Mouse (Mus musculus) cortical plate, adult 2 months (tissue): ENCODE results near the gene Slc44a5.

ENCODE experiments used
- CTCF ChIP-seq: fragments of 200-500 bp; IDR thresholded peaks from 2 replicates; pipeline ENCODE4 v1.5.1; 2011; ENCODE audit warnings: mild to moderate bottlenecking, control low read depth, low read length; ENCODE audit not compliant: insufficient read depth; ENCODE audit errors: extremely low read depth
- POLR2A ChIP-seq: fragments of 200-500 bp; IDR thresholded peaks from 2 replicates; pipeline ENCODE4 v1.6.1; 2011; ENCODE audit warnings: mild to moderate bottlenecking, low read length, control low read depth; ENCODE audit not compliant: insufficient read depth; ENCODE audit errors: extremely low read depth

DNA sequence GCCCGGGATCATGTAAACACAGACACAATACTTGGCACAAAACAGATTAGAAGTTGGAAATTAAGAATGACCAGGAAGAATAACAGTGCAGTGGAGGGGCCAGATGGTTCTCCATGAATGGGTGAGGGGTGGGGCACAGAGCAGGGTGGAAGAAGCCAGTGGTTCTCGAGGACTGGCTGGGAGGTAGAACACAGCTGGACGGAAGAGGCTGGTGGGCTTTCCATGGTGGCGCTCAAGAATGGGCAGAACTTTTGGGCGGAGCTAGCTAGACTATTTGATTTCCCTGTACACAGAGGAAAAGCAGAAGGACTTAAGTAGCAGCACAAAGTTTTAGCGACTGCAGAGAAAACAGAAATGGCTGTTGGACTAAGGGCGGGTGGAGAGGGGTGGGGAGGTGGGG is 119.2 kb downstream of the Slc44a5 start:
- TF ChIP-seq POLR2A (no peak), CTCF (no peak)
